Mouse (Mus musculus) intestine, embryonic 15.5 days (tissue): Measurements from ENCODE around the gene Thada. TPM values are rescaled to one million over a fixed set of nuclear protein-coding genes. Genes with fewer than 3 reads are reported as not detected.
A peak's percentile ranks its signal among the peaks of the same experiment; 100 is the strongest.
"Not testable (repeated sequence)": the region's sequence is repeated elsewhere in the genome, so short reads cannot be mapped to it uniquely, and the experiment has no call there.

Experiments used
- ATAC-seq: fragments of 200-750 bp; cut with Nextera tagmentation; 2 replicates; pipeline ENCODE4 v1.8.0; 2017; ENCODE audit warnings: moderate TSS enrichment, moderate library complexity
- H3K27ac ChIP-seq: fragments of 300-500 bp; sonication (generic); 2 replicates; pipeline ENCODE4 v1.5.1; 2015; ENCODE audit warnings: mild to moderate bottlenecking, inconsistent platforms
- H3K27me3 ChIP-seq: fragments of 300-500 bp; sonication (generic); replicated peaks from 2 replicates; pipeline ENCODE4 v1.6.1; 2015; ENCODE audit warnings: inconsistent platforms
- H3K36me3 ChIP-seq: fragments of 300-500 bp; sonication (generic); 2 replicates; pipeline ENCODE4 v1.6.1; 2015; ENCODE audit warnings: inconsistent platforms
- H3K4me1 ChIP-seq: fragments of 300-500 bp; sonication (generic); replicated peaks from 2 replicates; pipeline ENCODE4 v1.6.1; 2015; ENCODE audit warnings: inconsistent platforms
- H3K4me2 ChIP-seq: fragments of 300-500 bp; sonication (generic); replicated peaks from 2 replicates; pipeline ENCODE4 v1.6.1; 2015; ENCODE audit warnings: mild to moderate bottlenecking, inconsistent platforms
- H3K4me3 ChIP-seq: fragments of 300-500 bp; sonication (generic); replicated peaks from 2 replicates; pipeline ENCODE4 v1.5.1; 2015; ENCODE audit warnings: inconsistent platforms
- H3K9ac ChIP-seq: fragments of 300-500 bp; sonication (generic); 2 replicates; pipeline ENCODE4 v1.6.1; 2015; ENCODE audit warnings: inconsistent platforms
- H3K9me3 ChIP-seq: fragments of 300-500 bp; sonication (generic); 2 replicates; pipeline ENCODE4 v1.6.1; 2016; ENCODE audit warnings: inconsistent platforms
- WGBS: fragments of 180-500 bp; shearing (Covaris S2); methylation state at CpG from one replicate; pipeline ENCODE4 v1.1.7; 2015; 5-methylcytosine and 5-hydroxymethylcytosine counted together
- polyA plus RNA-seq: library from polyadenylated mRNA; unstranded; fragments of >200 nt; fragmentation: Nextera tagmentation; extraction: Ambion mirVana; gene quantifications from 2 replicates; pipeline ENCODE4 v1.2.1, GENCODE M21; 2015

Thada gene
- polyA plus RNA-seq, 1 experiment from 2014 or later: 6.3 TPM

GRCm38 (mm10) chr17:84297976-84298375 is 168.0 kb downstream of the Thada start:
- Histone ChIP-seq H3K9me3 (no peaks in the 10 kb centered on the region), H3K27me3 (no peaks in the 10 kb centered on the region), H3K4me2 (no peak overlapping the region), H3K9ac (no peak overlapping the region), H3K27ac (no peak overlapping the region), H3K4me3 (no peak overlapping the region), H3K36me3 (no peaks in the 10 kb centered on the region), H3K4me1 (no peaks in the 10 kb centered on the region)
- WGBS: 85% methylated on average over 6 of the region's 6 CpGs
- no peak for ATAC-seq

- no peak overlapping the region for H3K27ac ChIP-seq
- no peaks in the 10 kb centered on the region for H3K9me3 ChIP-seq
- no peak overlapping the region for H3K4me2 ChIP-seq
- no peaks in the 10 kb centered on the region for H3K27me3 ChIP-seq
- no peaks in the 10 kb centered on the region for H3K36me3 ChIP-seq
- 83% methylated on average over 4 of the region's 4 CpGs for WGBS
- no peak overlapping the region for H3K4me3 ChIP-seq
- H3K4me1 ChIP-seq: 0 out of 2 replicates have a peak, but pooled peaks cover 2% of the 10 kb centered on the region
- no peak overlapping the region for H3K9ac ChIP-seq
- no peak for ATAC-seq
Measured at GRCm38 (mm10) chr17:84293221-84293620, 172.8 kb downstream of the Thada start.

- not testable (repeated sequence) for H3K4me3 ChIP-seq
- WGBS: 93% methylated on average over 6 of the region's 6 CpGs
Measured at GRCm38 (mm10) chr17:84291228-84291627, 174.8 kb downstream of the Thada start.

GRCm38 (mm10) chr17:84287675-84288420 is 178.2 kb downstream of the Thada start:
- Histone ChIP-seq H3K4me2 (no peak overlapping the region), H3K9me3 (no peaks in the 10 kb centered on the region), H3K36me3 (no peaks in the 10 kb centered on the region), H3K27me3 (no peaks in the 10 kb centered on the region), H3K27ac (no peak overlapping the region), H3K4me3 (no peak overlapping the region), H3K4me1 (peaks cover 11% of the 10 kb centered on the region; the same call in 1 of the 2 replicates), H3K9ac (no peak overlapping the region)
- 72% methylated on average over 8 of the region's 8 CpGs for WGBS
- peak; percentile 45; the same call in 1 of the 2 replicates for ATAC-seq

More at GRCm38 (mm10) chr17:84291228-84291627, 174.8 kb downstream of the Thada start:
- not testable (repeated sequence) for H3K9ac ChIP-seq, H3K36me3 ChIP-seq, ATAC-seq, H3K27me3 ChIP-seq, H3K4me1 ChIP-seq, H3K27ac ChIP-seq, H3K4me2 ChIP-seq, H3K9me3 ChIP-seq

- Histone ChIP-seq H3K4me1 (peaks cover 16% of the 10 kb centered on the region; the same call in 1 of the 2 replicates), H3K36me3 (no peaks in the 10 kb centered on the region), H3K27ac (no peak overlapping the region), H3K9ac (no peak overlapping the region), H3K27me3 (no peaks in the 10 kb centered on the region), H3K4me2 (no peak overlapping the region), H3K4me3 (no peak overlapping the region), H3K9me3 (no peaks in the 10 kb centered on the region)
- 93% methylated on average over 5 of the region's 5 CpGs for WGBS
- ATAC-seq: no peak
Measured at GRCm38 (mm10) chr17:84286536-84286935, 179.5 kb downstream of the Thada start.

GRCm38 (mm10) chr17:84282388-84283280 is 183.4 kb downstream of the Thada start:
- H3K4me2 ChIP-seq: no peak overlapping the region
- peak overlapping the region; percentile 67; the same call in 1 of the 2 replicates for H3K27ac ChIP-seq
- no peaks in the 10 kb centered on the region for H3K27me3 ChIP-seq
- no peaks in the 10 kb centered on the region for H3K36me3 ChIP-seq
- H3K9ac ChIP-seq: no peak overlapping the region
- no peak for ATAC-seq
- H3K4me3 ChIP-seq: no peak overlapping the region
- no peaks in the 10 kb centered on the region for H3K9me3 ChIP-seq
- WGBS: 57% methylated on average over 8 of the region's 8 CpGs
- peaks cover 28% of the 10 kb centered on the region for H3K4me1 ChIP-seq

- Histone ChIP-seq H3K36me3 (no peaks in the 10 kb centered on the region), H3K9ac (no peak overlapping the region), H3K4me2 (no peak overlapping the region), H3K27me3 (no peaks in the 10 kb centered on the region), H3K4me1 (peaks cover 35% of the 10 kb centered on the region), H3K27ac (peak overlapping the region; percentile 2; the same call in 1 of the 2 replicates), H3K4me3 (no peak overlapping the region), H3K9me3 (no peaks in the 10 kb centered on the region)
- ATAC-seq: no peak
- 34% methylated on average over 8 of the region's 8 CpGs for WGBS
Measured at GRCm38 (mm10) chr17:84279001-84279400, 187.0 kb downstream of the Thada start.

GRCm38 (mm10) chr17:84278193-84278953 is 187.6 kb downstream of the Thada start:
- Histone ChIP-seq H3K27ac (peak overlapping the region; percentile 2), H3K27me3 (no peaks in the 10 kb centered on the region), H3K9me3 (no peaks in the 10 kb centered on the region), H3K4me3 (no peak overlapping the region), H3K4me1 (peaks cover 30% of the 10 kb centered on the region), H3K4me2 (no peak overlapping the region), H3K36me3 (no peaks in the 10 kb centered on the region), H3K9ac (no peak overlapping the region)
- WGBS: 43% methylated on average over 5 of the region's 5 CpGs
- no peak for ATAC-seq

GRCm38 (mm10) chr17:84274999-84275398 is 191.0 kb downstream of the Thada start:
- H3K27ac ChIP-seq: no peak overlapping the region
- H3K27me3 ChIP-seq: no peaks in the 10 kb centered on the region
- H3K9ac ChIP-seq: no peak overlapping the region
- no peak for ATAC-seq
- H3K36me3 ChIP-seq: no peaks in the 10 kb centered on the region
- 80% methylated on average over 3 of the region's 3 CpGs for WGBS
- H3K4me3 ChIP-seq: no peak overlapping the region
- no peak overlapping the region for H3K4me2 ChIP-seq
- peaks cover 24% of the 10 kb centered on the region for H3K4me1 ChIP-seq
- H3K9me3 ChIP-seq: no peaks in the 10 kb centered on the region

- WGBS: 60% methylated on average over 6 of the region's 6 CpGs
- Histone ChIP-seq H3K9me3 (no peaks in the 10 kb centered on the region), H3K4me3 (no peak overlapping the region), H3K36me3 (no peaks in the 10 kb centered on the region), H3K27me3 (no peaks in the 10 kb centered on the region), H3K27ac (no peak overlapping the region), H3K9ac (no peak overlapping the region), H3K4me2 (no peak overlapping the region), H3K4me1 (peaks cover 18% of the 10 kb centered on the region; the same call in 1 of the 2 replicates)
- no peak for ATAC-seq
Measured at GRCm38 (mm10) chr17:84274163-84274562, 191.8 kb downstream of the Thada start.

GRCm38 (mm10) chr17:84272557-84273261 is 193.3 kb downstream of the Thada start:
- no peak overlapping the region for H3K9ac ChIP-seq
- 0 out of 2 replicates have a peak, but pooled peaks cover 14% of the 10 kb centered on the region for H3K4me1 ChIP-seq
- no peak for ATAC-seq
- H3K27ac ChIP-seq: 0 out of 2 replicates have a peak overlapping the region, but pooled peaks have one; percentile 24
- no peaks in the 10 kb centered on the region for H3K36me3 ChIP-seq
- H3K4me2 ChIP-seq: no peak overlapping the region
- H3K9me3 ChIP-seq: no peaks in the 10 kb centered on the region
- no peak overlapping the region for H3K4me3 ChIP-seq
- H3K27me3 ChIP-seq: no peaks in the 10 kb centered on the region
- WGBS: 45% methylated on average over 5 of the region's 5 CpGs
